Mouse (Mus musculus) right cerebral cortex, postnatal 36 days (tissue): ENCODE data around the gene Rin1.
A peak's percentile ranks its signal among the peaks of the same experiment; 100 is the strongest.
"Not testable (repeated sequence)": the region's sequence is repeated elsewhere in the genome, so short reads cannot be mapped to it uniquely, and the experiment has no call there.

ENCODE experiments used
- DNase-seq, 2 experiments: peaks; one replicate each; pipeline ENCODE4 v3.0.0; 2022; ENCODE audit warnings: low spot score in 2 of 2, mixed read lengths in 1 of 2

Gene Rin1

GRCm38 (mm10) chr19:5050047-5050905 lies at the start of gene Rin1:
Gene Rin1, plus strand, starts transcription at chr19:5050481.
- DNase-seq, result peak; percentile 77 to 88

- DNase-seq, result peak; percentile 96 to 98
These were observed 48.4 kb upstream of the Rin1 start for GRCm38 (mm10) chr19:5001666-5002406.

- not testable (repeated sequence) for DNase-seq
These were observed 46.6 kb upstream of the Rin1 start for GRCm38 (mm10) chr19:5003644-5004043.

- no peak for DNase-seq
These were observed 45.4 kb upstream of the Rin1 start for GRCm38 (mm10) chr19:5004925-5005324.

GRCm38 (mm10) chr19:5013138-5013537 lies 37.1 kb upstream of the Rin1 start:
- DNase-seq, result no peak

- no peak for DNase-seq
These were observed 35.3 kb upstream of the Rin1 start for GRCm38 (mm10) chr19:5014961-5015398.

- DNase-seq, result no peak
These were observed 34.0 kb upstream of the Rin1 start for GRCm38 (mm10) chr19:5016221-5016742.

- no peak for DNase-seq
These were observed 33.5 kb upstream of the Rin1 start for GRCm38 (mm10) chr19:5016782-5017181.

- no peak for DNase-seq
These were observed 32.7 kb upstream of the Rin1 start for GRCm38 (mm10) chr19:5017611-5018010.

GRCm38 (mm10) chr19:5018191-5018590 lies 32.1 kb upstream of the Rin1 start:
- DNase-seq, result no peak

- no peak for DNase-seq
These were observed 28.9 kb upstream of the Rin1 start for GRCm38 (mm10) chr19:5021416-5021815.

- DNase-seq, result peak; percentile 86 to 87
These were observed 26.4 kb upstream of the Rin1 start, which contains the start of gene Slc29a2 for GRCm38 (mm10) chr19:5023621-5024479. Gene Slc29a2, plus strand, starts transcription at chr19:5023860.

GRCm38 (mm10) chr19:5026111-5026510 lies 24.2 kb upstream of the Rin1 start:
- DNase-seq, result no peak

GRCm38 (mm10) chr19:5032686-5033085 lies 17.6 kb upstream of the Rin1 start:
- DNase-seq, result no peak

- DNase-seq, result no peak
These were observed 13.7 kb upstream of the Rin1 start for GRCm38 (mm10) chr19:5036577-5036976.

- DNase-seq, result peak; percentile 76 to 78
These were observed 12.4 kb upstream of the Rin1 start for GRCm38 (mm10) chr19:5037678-5038571.

- DNase-seq, result peak; percentile 88 to 89
These were observed 11.5 kb upstream of the Rin1 start, which contains the start of the genes B4gat1 and AC124502.3 for GRCm38 (mm10) chr19:5038709-5039156. Gene B4gat1, plus strand, starts transcription at chr19:5038826. Gene AC124502.3, plus strand, starts transcription at chr19:5038891.

- peak in 1 of 2 experiments; percentile 31 for DNase-seq
These were observed 10.8 kb upstream of the Rin1 start for GRCm38 (mm10) chr19:5039301-5040114.

- peak; percentile 92 to 93 for DNase-seq
These were observed 9.3 kb upstream of the Rin1 start, which contains the start of gene Brms1 for GRCm38 (mm10) chr19:5040862-5041523. Gene Brms1, plus strand, starts transcription at chr19:5041354.
